Mouse (Mus musculus): Measurements from ENCODE around the gene Fgd2.

Fgd2 gene

GRCm38 (mm10) chr17:29419976-29420739 lies 59.4 kb downstream of the Fgd2 start:
- CTCF ChIA-PET: no interaction called here

GRCm38 (mm10) chr17:29421319-29421718 lies 60.6 kb downstream of the Fgd2 start:
- CTCF ChIA-PET: interaction anchor here (0.7 kb wide), 1 partner anchor 116 kb away, joined by 22 read pairs; no protein-coding TSS in a partner anchor

GRCm38 (mm10) chr17:29422337-29422736 lies 61.6 kb downstream of the Fgd2 start:
- CTCF ChIA-PET: no interaction called here

- CTCF ChIA-PET: interaction anchor here (0.7 kb wide), 1 partner anchor 25 kb away, joined by 3 read pairs; no protein-coding TSS in a partner anchor
These were observed 62.3 kb downstream of the Fgd2 start for GRCm38 (mm10) chr17:29422912-29423504.

GRCm38 (mm10) chr17:29423991-29424390 lies 63.3 kb downstream of the Fgd2 start:
- CTCF ChIA-PET: interaction anchor here (0.6 to 0.7 kb wide), 2 partner anchors 9 to 177 kb away, joined by 3 to 4 read pairs; no protein-coding TSS in a partner anchor

- CTCF ChIA-PET: no interaction called here
These were observed 64.6 kb downstream of the Fgd2 start for GRCm38 (mm10) chr17:29425345-29425744.

- CTCF ChIA-PET: interaction anchor here (0.6 to 0.7 kb wide), 2 partner anchors 35 to 339 kb away, joined by 5 to 7 read pairs; no protein-coding TSS in a partner anchor
These were observed 67.5 kb downstream of the Fgd2 start for GRCm38 (mm10) chr17:29428213-29428612.

GRCm38 (mm10) chr17:29428826-29429225 lies 68.1 kb downstream of the Fgd2 start:
- CTCF ChIA-PET: interaction anchor here (0.7 kb wide), 1 partner anchor 35 kb away, joined by 7 read pairs; no protein-coding TSS in a partner anchor
